Mouse (Mus musculus) left cerebral cortex, adult 18-20 months (tissue): Measurements from ENCODE around the gene Pdcd2l. TPM values are rescaled to one million over a fixed set of nuclear protein-coding genes. Genes with fewer than 3 reads are reported as not detected.

Experiments
- DNase-seq, 2 experiments: peaks; one replicate each; pipeline ENCODE4 v3.0.0; 2021 to 2022; ENCODE audit warnings: low spot score in 2 of 2, mixed read lengths in 1 of 2
- long read RNA-seq, 2 experiments: library from polyadenylated mRNA; stranded (forward); transcript quantifications; one replicate each; pipeline ENCODE4 v2.0.0; 2021
- total RNA-seq, 2 experiments: library from RNA; stranded (reverse); gene quantifications; 2 replicates each; pipeline ENCODE4 v1.2.3; 2021

Gene Pdcd2l
- 10 to 100 TPM; 20.6 to 24.0 TPM for total RNA-seq
- long read RNA-seq, experiment 1, transcript Pdcd2l-201 (7 exons, 1,295 nt) = major isoform, 17 of 28 reads
- long read RNA-seq, experiment 1, partial matches to known transcripts = 8 of 28 reads
- long read RNA-seq, experiment 1, other reads (novel, unspliced or antisense) = 3 of 28 reads
- long read RNA-seq, experiment 2, transcript Pdcd2l-201 (7 exons, 1,295 nt) = major isoform, 13 of 19 reads
- long read RNA-seq, experiment 2, partial matches to known transcripts = 4 of 19 reads
- long read RNA-seq, experiment 2, other reads (novel, unspliced or antisense) = 2 of 19 reads

DNA sequence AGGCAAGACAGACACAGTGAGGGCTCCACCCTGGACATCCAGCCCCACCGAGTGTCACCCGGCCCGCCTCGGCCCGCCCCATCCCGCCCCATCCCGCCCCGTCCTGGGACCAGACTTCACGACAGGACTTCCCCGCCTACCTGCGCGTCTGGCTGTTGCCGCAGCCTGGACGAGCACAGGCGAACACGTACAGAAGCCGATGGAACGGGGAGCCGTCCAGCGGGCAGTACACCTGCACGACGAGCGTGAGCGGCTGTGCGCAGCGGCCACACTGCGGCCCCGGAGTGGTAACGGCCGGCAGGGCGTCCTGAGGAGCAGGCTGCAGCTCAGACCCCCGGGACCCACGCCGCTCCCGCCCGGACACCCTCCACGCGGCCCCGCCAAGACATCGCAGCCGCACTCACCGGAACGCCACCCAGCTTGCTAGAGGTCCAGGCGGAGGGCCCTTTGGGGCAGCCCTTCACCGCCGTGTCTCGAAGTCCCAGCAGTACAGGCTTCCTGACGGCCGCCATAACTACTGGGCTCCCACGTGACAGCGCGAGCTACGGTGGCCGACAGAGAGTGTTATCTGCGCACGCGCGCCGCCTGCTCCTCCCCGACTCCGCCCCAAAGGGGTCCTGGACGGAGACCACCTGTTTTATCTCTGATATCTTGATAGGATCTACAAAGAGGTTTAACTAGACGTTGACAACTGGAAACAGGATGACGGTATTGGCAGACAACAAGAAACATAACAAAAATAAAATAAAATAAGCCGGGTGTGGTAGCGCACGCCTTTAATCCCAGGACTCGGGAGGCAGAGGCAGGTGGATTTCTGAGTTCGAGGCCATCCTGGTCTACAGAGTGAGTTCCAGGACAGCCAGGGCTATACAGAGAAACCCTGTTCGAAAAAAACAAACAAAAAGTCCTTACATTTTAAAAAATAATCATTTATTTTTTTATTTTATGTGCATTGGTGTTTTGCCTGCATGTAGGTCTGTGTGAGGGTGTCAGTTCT is at the start of gene Pdcd2l:
TSS of gene Pdcd2l (minus strand) at position 530 of the 997 bp plus-strand sequence.
- peak; percentile 91 to 93 for DNase-seq

DNA sequence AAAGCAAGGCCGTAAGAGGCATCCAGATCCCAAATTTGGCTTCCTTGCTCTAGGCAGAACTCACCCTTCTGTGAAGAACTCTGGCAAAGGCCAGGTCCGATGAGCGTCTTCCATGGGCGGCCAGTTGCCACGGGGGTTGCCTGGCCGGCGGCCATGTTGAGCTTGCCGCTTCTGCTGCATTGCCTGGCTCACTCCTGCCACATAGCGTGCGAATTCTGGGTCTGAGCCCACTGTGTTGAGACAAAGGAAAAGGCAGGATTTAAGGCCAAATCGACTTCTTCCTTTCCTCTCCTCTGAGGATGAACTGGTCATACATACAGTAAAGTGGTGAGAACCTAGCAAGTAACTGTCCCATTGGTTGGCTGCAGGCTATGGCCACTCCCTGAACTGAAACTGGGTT is 45.7 kb upstream of the Pdcd2l start:
- no peak for DNase-seq

DNA sequence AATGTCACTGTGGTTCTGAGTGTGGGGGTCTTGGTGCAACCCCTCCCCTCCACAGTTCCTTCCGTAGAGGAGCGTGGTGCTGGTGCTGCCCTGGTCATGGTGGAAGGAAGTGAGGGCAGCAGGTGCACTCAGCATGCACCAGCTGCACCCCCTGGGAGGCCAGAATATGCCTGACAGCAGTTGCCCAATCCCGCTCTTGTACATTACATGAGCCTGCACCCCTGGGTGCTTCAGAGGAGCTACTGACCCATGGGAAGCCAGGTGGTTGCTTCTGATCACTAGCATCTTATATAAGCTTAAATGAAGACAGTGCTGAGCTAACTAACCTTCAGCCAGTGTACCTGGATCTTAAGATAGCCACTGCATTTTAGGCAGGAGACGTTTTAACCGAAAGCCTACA is 41.6 kb upstream of the Pdcd2l start:
- DNase-seq = no peak

DNA sequence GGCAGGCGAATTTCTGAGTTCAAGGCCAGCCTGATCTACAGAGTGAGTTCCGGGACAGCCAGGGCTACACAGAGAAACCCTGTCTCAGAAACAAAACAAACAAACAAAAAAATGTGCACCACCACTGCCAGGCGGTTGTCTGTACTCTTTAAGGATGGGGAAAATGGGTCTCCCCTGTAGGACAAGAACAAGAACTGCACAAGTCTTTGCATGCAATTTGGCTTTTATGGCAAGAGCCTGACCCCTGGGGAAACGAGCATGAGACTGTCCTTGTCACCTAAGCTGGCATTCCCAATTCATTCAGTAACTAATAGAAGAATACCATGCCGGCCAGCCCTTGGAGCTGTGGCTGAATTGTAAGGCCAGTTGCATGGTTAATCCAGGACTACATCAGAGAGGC is 39.1 kb upstream of the Pdcd2l start:
- DNase-seq = no peak

DNA sequence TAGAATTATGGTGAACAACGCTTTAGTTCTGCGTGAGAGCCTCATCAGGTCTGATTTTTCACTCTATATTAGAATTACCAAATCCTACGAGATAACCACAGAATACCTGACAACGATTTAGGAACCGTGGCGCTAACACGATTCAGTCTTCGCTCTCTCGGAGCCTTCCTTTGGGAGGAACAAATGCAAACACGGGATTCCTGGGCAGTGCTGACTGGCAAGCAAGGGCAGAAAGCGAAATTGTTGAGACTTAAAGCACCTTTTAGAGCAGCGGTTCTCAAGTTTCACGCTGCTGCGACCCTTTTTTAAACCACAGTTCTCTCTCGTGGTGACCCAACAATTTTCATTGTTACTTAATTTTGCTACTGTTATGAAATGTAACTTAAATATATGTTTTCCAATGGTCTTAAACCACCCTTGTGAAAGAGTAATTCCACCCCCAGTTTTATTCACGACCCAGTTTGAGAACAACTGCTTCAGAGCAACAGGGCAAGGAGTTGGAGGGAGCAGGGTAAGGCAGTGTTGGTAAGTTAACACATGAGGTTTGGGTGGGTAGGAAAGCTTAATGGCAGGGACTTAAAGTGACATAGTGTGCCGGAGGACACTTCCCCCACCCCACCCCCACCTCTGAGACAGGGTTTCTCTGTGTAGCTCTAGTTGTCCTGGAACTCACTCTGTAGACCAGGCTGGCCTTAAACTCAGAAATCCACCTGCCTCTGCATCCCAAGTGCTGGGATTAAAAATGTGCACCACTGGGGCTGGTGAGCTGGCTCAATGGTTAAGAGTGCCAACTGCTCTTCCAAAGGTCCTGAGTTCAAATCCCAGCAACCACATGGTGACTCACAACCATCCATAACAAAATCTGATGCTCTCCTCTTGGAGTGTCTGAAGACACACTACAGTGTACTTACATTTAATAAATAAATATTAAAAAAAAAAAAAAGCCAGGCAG is 38.4 kb upstream of the Pdcd2l start:
- DNase-seq = no peak

DNA sequence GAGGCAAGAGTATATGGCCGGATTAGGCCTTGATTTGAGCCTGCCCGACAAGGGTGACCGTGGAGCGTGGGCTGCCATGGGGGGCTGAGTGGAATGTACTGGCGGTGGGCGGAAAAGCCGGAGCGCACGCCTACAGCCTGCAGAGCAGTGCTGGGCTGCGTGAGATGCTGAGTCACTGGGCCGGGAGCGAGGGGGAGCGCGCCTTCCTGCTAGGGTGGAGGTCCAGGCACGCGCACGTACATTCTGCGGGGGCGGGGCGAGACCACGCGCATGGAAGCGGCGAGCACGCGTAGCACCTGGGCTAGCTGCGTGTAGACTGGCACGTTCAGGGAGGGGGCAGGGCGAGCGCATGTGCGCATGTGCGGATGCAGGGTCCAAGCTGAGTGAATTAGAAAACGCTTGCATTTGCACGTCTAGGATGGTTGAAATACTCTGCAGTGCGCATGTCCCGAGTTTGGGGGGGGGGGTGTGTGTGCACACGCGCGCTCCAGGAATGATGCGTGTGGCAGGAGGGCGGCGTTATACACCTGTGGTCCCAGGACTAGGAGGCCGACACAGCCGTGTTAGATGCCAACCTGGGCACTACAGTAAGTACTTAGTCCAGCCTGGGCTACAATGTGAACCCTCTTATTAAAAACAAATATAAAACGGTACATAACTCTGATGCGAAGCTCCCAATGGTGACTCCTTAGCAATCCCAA is 37.6 kb upstream of the Pdcd2l start:
- peak; percentile 100 for DNase-seq

DNA sequence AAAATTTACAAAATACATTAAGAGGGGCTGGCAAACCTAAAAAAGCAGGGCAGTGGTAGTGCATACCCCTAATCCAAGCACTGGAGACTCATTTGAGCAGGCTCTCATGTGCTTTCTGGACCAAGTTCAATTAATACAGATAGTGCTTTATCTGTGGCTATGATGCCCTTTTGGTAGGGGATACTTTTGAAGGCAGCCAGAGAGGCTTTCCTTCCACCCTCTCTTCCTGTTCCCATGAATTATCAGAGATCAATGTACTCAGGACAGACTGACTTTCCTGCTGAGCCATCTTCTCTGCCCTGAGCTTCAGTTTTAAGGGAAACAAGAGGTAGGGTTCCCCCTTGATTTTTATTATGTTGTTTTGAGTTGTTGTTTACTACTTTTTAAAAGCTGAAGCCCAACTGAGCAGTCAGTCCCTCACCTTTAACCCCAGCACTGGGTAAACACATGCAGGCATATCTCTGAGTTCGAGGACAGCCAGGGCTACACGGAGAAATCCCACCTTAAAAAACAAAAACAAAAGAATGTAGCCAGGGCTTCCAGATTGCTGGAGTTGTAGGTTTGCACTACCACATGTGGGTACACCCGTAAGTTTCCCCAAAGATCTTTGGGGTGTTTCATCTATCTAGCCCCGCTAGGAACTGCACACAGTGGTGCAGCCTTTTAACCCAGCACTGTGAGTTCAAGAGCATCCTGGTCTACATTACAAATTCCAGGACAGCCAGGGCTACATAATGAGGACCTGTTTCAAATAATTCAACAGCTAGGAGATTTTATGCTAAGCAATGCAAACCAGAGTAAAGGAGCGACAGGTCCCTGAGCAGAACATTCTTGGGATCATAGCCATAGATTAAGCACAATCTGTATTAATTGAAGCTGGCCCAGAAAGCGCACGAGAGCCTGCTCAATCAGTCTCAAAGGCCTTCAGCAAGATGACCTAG is 36.6 kb upstream of the Pdcd2l start:
- no peak for DNase-seq

DNA sequence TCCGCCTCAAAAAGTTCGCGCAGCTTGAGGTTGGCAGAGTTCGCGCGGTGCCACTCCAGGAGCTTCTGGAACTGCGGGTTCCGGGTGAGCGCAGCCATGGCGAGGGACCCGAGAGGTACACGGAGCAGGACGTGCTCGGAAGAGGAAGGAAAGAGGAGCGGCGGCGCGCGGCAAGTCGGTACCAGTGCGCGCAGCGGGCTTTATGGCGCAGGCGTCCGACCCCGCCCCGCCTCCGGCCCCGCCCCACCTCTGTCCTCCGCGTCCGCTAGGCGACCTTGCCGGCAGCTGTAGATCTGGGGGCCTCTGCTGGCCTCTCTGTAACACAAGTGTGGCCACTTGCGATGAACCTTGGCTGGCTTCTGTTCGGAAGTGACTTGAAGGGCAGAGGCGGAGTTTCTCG is 33.7 kb upstream of the Pdcd2l start, which contains the start of gene Gpi1:
TSS of gene Gpi1 (minus strand) at position 221 of the 400 bp plus-strand sequence.
- peak; percentile 71 to 83 for DNase-seq

DNA sequence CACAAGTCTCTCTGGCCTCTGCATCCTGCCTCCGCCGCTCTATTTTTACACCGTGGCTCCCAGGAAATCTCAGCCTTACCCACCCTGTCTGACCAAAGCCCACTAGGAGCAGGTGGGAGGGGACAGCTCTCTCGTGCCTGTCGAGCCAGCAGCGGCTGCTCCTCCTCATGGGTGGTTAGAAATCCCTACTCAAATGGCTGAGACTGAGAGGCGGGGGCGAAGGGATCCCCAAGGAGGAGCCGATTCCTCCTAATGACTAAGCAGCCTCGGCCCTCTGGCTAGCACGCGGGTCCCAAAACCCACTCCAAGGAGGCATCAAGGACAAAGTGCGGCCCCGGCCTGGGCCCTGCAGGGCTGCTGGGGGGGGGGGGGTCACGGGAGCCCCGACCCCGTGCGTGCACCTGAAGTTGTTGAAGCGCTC is 33.2 kb upstream of the Pdcd2l start:
- peak; percentile 64 to 68 for DNase-seq

DNA sequence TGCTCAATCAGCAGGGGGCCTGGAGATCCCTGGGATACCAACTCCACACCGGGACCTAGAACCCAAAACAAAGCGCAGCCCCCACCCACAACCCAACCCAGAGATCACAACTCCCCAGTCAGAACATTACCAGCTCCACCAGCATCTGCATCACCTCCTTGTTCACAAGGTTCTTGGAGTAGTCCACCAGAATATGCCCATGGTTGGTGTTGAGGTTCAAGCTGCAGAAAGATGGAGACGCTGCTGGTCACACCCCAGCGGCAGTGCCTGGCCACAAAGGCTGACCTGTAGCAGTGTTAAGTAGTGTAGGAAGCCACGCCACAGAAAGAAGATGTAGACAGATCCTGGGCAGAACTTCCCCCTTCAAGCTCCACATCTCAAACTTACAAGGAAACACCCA is 32.7 kb upstream of the Pdcd2l start:
- DNase-seq = no peak

DNA sequence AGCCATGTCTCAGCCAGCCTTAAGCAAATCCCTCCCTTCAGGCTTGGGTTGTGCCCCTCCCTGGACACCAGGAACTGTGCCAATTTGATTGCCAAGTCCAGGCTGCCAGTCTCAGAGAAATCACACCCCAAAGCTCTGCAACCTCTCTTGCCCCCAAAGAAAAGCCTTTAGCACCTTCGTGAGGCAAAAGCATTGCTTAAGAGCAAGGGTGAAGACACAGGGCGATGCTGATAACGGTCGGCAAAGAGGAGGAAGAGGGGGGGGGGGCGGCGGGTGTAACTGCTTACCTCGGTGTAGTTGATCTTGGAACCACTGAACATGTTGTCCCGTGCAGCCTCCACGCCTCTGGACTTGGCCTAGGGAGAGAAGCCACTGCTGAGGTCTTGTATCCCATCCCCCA is 32.2 kb upstream of the Pdcd2l start:
- DNase-seq = no peak

DNA sequence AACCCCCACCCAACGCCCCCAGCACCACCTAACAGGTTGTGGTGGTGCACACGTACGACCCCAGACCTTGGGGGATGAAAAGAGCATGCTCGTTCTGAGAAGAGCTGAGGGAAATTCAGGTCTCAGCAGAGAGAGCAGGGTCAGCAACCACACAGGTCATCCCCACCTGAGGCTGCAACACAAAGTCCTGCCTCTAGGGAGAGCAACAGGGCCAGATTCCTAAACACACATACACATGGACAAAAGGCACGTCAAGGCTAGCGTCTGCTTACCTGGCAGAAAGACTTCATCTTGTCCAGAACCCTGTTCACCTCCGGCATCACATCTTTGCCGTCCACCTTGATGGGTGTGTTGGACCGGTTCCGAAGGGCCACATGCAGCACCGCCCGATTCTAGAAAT is 30.4 kb upstream of the Pdcd2l start:
- no peak for DNase-seq

DNA sequence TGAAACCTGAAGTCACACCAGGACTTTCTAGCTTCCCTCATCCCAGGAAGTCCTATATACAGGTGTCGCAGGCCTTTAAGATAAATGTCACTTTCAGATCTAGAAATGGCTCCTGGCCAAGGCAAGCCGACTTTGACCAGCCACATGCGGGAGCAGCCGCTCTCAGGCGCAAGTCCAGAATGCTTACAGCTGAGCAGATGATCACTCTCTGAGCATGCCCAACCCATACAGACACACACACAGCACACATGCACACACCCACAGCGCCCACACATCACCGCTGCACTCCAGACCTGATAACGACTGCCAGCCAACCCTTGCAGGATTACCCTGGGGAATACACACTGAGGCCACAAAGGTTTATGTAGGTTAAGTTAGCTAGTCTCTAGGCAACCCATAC is 29.6 kb upstream of the Pdcd2l start:
- peak; percentile 49 to 63 for DNase-seq

DNA sequence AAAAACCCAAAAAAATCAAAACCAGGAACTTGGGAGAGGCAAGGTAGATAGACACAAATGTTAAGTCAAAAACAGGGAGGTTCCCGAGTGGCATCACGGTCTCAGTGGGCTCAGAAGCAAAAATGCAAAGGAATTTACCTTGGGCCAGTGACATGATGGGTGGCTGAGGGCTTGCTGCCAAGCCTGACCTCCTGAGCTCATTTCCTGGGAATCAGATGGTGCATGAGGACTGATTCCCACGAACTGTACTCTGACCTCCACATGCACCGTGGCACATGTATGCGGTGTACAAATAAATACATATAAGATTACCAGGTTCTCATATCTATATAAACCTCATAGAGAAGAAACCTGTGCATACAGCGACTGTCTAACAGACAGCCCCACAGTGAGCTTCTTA is 27.8 kb upstream of the Pdcd2l start:
- DNase-seq = no peak

DNA sequence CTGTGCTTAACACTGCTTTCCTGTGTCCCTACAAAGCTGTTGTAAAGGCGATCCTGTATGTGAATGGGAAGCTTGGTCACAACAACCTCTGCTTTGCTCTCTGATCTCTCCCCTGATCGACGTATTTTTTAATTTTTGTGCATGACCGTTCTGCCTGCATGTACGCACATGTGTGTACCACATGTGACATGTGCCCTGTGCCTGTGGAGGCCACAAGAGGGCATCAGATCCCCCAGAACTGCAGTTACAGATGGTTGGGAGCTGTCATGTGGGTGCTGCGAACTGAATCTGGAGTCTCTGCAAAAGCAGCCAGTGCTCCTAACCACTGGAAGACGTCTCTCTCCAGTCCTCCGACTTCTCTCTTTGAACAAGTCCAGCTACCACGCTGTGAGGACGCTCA is 25.9 kb upstream of the Pdcd2l start:
- no peak for DNase-seq

DNA sequence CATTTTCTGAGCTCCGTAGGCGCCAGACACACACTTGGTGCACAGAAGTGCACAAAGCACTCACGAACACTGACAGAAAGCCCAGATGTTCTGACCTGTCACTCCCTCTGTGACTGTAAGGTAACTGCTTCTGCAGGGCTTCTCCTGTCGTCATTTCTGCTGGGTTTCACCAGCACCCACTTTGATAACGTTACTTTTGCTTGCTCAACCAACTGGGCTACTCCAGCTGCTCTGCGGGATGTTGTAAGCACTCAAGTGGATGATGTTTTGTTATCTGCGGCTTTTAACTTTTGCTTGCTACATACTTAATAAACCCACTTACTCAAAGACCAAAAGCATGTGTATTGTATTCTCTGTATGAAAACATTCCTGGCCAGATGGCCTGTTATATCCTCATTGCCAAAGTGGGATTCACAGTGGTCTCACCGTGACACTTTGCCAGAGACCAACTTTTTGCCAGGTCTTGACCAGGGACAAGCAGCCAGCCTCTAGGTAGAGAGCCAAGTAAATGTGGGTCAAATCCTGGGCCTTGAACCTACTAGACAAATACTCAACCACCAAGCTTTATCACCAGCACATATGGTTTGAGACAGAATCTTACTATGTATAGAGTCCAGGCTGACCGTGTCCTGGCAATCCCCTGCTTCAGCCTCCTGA is 25.3 kb upstream of the Pdcd2l start:
- no peak for DNase-seq

DNA sequence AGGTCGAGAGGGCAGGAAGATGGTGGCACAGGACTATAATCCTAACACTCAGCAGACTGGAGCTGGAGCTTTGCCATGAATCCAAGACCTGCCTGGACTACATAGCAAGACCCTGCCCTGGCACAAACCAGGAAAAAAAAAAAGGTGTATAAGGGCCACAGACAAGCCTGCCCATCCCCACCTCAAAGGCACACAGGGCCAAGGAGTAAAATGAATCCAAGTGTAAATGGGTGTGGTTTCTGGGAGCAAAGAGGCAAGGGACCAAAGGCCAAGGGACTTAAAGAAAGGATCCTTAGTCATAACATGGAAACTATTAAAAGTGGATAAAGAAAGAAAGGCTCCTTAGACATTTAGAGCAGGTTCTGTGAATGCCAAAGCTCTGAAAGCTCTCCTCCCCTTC is 22.0 kb upstream of the Pdcd2l start:
- no peak for DNase-seq

DNA sequence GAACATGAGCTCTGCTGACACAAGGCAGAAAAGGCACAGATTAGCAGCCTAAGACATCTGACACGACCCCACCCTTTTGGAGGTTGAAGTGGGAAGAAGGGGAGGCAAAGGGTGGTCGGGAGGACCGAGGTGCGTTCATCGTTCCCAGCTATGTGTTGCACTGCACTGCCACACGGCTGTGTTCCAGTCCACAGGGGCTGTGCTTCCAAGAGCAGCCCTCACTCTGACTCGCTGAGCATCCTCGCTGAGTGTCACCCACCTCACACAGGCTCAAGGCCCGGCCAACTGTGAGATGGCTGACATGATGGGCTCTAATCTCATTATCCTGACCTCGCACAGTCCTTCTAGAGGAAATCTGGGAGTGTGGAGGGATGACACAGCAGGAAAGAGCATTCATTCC is 20.0 kb upstream of the Pdcd2l start:
- no peak for DNase-seq

DNA sequence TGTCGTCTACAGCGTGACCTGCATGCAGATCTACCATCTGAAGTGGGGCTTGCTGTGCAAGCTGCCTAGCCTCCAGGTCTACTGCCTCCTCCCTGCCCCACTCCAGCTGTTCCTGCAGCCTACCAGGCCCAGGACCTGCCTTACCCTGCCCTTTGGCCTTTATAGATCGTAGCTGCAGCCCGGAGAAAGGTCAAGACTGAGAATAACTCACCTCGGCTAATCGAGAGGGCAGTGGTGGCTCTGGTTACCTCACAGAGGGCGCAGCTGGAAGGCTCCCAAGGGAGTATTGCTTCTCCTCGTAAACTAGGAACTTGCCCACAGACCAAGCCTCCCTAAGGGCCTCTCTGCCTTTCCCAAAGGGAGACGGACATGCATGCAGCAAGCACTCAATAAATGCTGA is 19.0 kb upstream of the Pdcd2l start:
- no peak for DNase-seq
